Mouse (Mus musculus): ENCODE measurements around the gene Msrb1.
"Not testable (repeated sequence)": the region's sequence is repeated elsewhere in the genome, so short reads cannot be mapped to it uniquely, and the experiment has no call there.

Gene Msrb1

GRCm38 (mm10) chr17:24719494-24720222 is 16.8 kb upstream of the Msrb1 start:
- DNase-seq (ENCODE audit: low spot score), result peak; percentile 96

GRCm38 (mm10) chr17:24720616-24721015 is 15.8 kb upstream of the Msrb1 start:
- DNase-seq (ENCODE audit: low spot score), result not testable (repeated sequence)

GRCm38 (mm10) chr17:24721383-24721955 is 15.0 kb upstream of the Msrb1 start:
- DNase-seq (ENCODE audit: low spot score), result not testable (repeated sequence)

- no peak for DNase-seq (ENCODE audit: low spot score)
These were observed 14.1 kb upstream of the Msrb1 start for GRCm38 (mm10) chr17:24722220-24722924.

- DNase-seq (ENCODE audit: low spot score), result no peak
These were observed 13.1 kb upstream of the Msrb1 start for GRCm38 (mm10) chr17:24723122-24723880.

GRCm38 (mm10) chr17:24723881-24724180 is 12.6 kb upstream of the Msrb1 start:
- DNase-seq (ENCODE audit: low spot score), result no peak

- DNase-seq (ENCODE audit: low spot score), result peak; percentile 91
These were observed 12.3 kb upstream of the Msrb1 start, which contains the start of gene Ndufb10 for GRCm38 (mm10) chr17:24724184-24724583. Gene Ndufb10, minus strand, starts transcription at chr17:24724478.

GRCm38 (mm10) chr17:24725637-24726390 is 10.6 kb upstream of the Msrb1 start:
- DNase-seq (ENCODE audit: low spot score), result no peak

- DNase-seq (ENCODE audit: low spot score), result no peak
These were observed 8.8 kb upstream of the Msrb1 start, which contains the start of gene Rpl3l for GRCm38 (mm10) chr17:24727618-24728017. Gene Rpl3l, plus strand, starts transcription at chr17:24727820.

- no peak for DNase-seq (ENCODE audit: low spot score)
These were observed 8.3 kb upstream of the Msrb1 start for GRCm38 (mm10) chr17:24728184-24728583.

- no peak for DNase-seq (ENCODE audit: low spot score)
These were observed 7.4 kb upstream of the Msrb1 start for GRCm38 (mm10) chr17:24729067-24729466.

- no peak for DNase-seq (ENCODE audit: low spot score)
These were observed 5.7 kb upstream of the Msrb1 start for GRCm38 (mm10) chr17:24730787-24731186.

- no peak for DNase-seq (ENCODE audit: low spot score)
These were observed 4.1 kb upstream of the Msrb1 start for GRCm38 (mm10) chr17:24732233-24732935.

GRCm38 (mm10) chr17:24733434-24734050 is 2.9 kb upstream of the Msrb1 start:
- no peak for DNase-seq (ENCODE audit: low spot score)

- no peak for DNase-seq (ENCODE audit: low spot score)
These were observed 1.9 kb upstream of the Msrb1 start for GRCm38 (mm10) chr17:24734513-24734912.

GRCm38 (mm10) chr17:24735446-24735845 is 996 bp upstream of the Msrb1 start:
- DNase-seq (ENCODE audit: low spot score), result no peak

- DNase-seq (ENCODE audit: low spot score), result no peak
These were observed 831 bp downstream of the Msrb1 start for GRCm38 (mm10) chr17:24737135-24737810.

GRCm38 (mm10) chr17:24738238-24738637 is 1.8 kb downstream of the Msrb1 start:
- no peak for DNase-seq (ENCODE audit: low spot score)

- DNase-seq (ENCODE audit: low spot score), result no peak
These were observed 3.5 kb downstream of the Msrb1 start for GRCm38 (mm10) chr17:24739926-24740325.

GRCm38 (mm10) chr17:24742307-24742706 is 5.9 kb downstream of the Msrb1 start:
- no peak for DNase-seq (ENCODE audit: low spot score)

All from urinary bladder, postnatal 10 days (tissue).